Mouse (Mus musculus) brain, embryonic 14.5 days (tissue): ENCODE measurements around the gene Tbc1d7. TPM values are rescaled to one million over a fixed set of nuclear protein-coding genes. Genes with fewer than 3 reads are reported as not detected.

Experiments used
- DNase-seq: peaks from one replicate; pipeline ENCODE4 v3.0.0-alpha.2; 2011; ENCODE audit warnings: low read depth
- CTCF ChIP-seq: fragments of 200-500 bp; IDR thresholded peaks from 2 replicates; pipeline ENCODE4 v1.5.1; 2012; ENCODE audit warnings: inconsistent platforms, mild to moderate bottlenecking, moderate library complexity, borderline replicate concordance; ENCODE audit not compliant: insufficient read depth, insufficient read length; ENCODE audit errors: extremely low read depth
- POLR2A ChIP-seq: fragments of 200-500 bp; IDR thresholded peaks from 2 replicates; pipeline ENCODE4 v1.6.1; 2012; ENCODE audit warnings: mild to moderate bottlenecking, inconsistent platforms, borderline replicate concordance; ENCODE audit not compliant: poor library complexity, insufficient read depth, insufficient read length, severe bottlenecking; ENCODE audit errors: extremely low read depth
- polyA plus RNA-seq: library from polyadenylated mRNA; depleted of rRNA; stranded (reverse); fragments of >200 nt; gene quantifications from 2 replicates; pipeline ENCODE4 v1.2.3, GENCODE M21; 2012; rRNA removed

Gene Tbc1d7
- polyA plus RNA-seq, 1 experiment: 46.2 TPM

DNA sequence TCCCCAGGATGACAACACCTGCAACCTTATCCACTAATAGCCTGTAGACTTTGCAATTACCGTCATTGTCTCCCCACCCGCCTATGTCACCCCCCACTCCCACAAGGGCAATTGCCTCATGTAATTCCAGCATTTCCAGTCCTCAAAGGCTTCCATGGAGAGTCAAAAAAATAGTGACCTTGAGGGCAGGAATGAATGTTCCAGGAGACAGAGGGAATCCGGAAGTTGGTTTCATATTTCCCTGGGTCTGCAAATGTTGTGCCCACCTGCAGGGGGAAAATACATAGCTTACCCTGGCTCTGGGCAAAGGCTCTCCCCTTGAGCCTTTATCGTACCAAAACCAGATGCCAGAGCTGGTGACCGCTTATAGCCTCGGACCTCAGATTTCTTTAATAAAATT, 41.1 kb downstream of the Tbc1d7 start:
- TF ChIP-seq CTCF (no peak), POLR2A (no peak)
- DNase-seq: no peak

DNA sequence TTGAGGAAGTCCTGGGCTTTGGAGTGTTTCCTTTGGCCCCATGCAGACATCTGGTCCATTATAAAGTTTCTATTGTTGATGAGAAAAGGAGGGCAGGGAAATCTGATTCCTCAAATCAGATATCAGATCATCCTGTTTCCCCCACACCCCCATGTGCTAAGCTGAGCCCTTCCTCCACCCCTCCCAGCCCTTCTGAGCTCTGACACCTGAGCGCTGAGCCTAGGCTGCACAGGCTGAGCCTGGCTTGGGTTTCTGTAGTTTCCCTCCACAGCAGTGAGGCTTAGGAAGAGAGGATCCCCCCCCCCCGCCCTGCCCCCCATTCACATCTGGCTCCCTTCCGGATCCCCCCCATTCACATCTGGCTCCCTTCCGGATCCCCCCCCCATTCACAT, 46.6 kb downstream of the Tbc1d7 start:
- DNase-seq: no peak
- TF ChIP-seq POLR2A (no peak), CTCF (no peak)

GRCm38 (mm10) chr13:43123895-43124682, 47.2 kb downstream of the Tbc1d7 start:
- no peak for DNase-seq
- no peak for TF ChIP-seq POLR2A
- no peak for TF ChIP-seq CTCF

DNA sequence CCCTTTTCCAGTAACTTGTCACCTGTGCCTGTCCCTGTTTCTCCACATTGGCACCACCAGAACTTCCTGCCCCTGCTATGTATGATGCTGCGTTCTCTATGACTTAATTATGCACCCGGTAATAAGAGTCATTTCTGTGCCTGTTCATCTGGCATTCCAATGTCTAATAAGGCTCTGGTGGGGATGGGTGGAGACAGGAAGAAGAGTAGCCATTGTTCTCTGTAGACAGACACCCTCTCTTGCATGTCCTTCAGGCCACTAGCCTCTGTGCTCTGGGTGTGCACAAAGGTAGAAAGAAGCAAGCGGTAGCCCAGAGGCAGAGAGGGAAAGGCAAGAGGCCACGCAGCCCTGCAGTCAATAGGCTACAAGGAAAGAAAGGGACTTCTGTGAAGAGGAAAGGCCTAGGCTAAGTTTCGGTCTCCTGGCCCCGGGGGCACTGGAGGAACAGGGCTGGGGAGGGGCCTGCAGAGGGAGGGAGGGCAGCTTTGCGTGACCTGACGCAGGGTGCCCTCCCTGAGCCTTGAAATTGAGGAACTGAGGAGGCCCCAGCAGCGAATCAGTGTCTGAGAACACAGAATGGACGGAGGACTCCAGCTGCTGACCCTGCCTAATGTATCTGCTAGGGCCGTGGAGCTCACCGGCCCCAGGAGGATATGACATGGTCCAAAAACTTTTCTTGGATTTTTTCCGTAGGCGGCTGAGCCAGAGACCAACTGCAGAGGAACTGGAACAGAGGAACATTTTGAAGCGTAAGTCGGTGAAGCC, 48.8 kb downstream of the Tbc1d7 start:
- DNase-seq: no peak
- no peak for TF ChIP-seq CTCF
- TF ChIP-seq POLR2A: no peak

DNA sequence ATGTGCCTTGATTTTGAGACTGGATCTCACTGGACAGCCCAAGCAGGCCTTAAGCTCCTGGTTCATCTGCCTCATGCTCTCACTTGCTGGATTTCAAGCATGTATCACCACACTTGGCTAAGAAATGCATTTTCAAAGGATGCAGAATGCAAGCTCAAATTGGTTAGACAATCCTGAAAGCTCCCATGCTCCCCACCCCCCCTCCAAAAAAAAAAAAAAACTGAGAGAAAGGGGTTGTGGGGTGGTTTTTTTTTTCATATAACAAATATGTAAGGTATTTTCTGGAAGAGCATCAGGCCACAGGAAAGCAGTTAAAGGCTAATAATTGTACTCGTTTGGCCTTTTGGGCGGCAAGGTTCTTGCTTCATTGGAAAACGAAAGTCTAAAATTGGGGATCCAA, 58.2 kb downstream of the Tbc1d7 start:
- no peak for DNase-seq
- TF ChIP-seq POLR2A (no peak), CTCF (no peak)

GRCm38 (mm10) chr13:43112707-43113106, 58.6 kb downstream of the Tbc1d7 start:
- TF ChIP-seq POLR2A (no peak), CTCF (no peak)
- DNase-seq: no peak

DNA sequence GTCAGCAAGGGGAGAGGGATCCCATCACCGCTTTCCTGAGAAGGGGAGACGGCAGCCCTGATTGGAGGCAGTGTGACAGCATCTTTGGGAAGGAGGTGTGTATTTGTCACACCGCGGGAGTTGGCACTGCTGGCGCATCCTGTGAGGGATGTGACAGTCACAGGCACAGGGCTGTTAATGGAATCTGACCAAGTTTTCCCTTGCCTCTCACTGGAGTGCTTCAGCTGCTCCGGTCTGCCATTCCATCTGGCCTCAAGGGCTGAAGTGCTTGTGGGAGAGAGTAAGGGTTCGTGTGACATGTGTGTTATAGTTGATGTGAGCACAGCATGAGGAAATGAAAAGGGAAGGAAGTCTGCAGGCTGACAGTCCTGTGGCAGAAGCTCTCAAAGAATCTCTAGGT, 59.0 kb downstream of the Tbc1d7 start:
- peak; percentile 87 for DNase-seq
- TF ChIP-seq CTCF: no peak
- TF ChIP-seq POLR2A: no peak

DNA sequence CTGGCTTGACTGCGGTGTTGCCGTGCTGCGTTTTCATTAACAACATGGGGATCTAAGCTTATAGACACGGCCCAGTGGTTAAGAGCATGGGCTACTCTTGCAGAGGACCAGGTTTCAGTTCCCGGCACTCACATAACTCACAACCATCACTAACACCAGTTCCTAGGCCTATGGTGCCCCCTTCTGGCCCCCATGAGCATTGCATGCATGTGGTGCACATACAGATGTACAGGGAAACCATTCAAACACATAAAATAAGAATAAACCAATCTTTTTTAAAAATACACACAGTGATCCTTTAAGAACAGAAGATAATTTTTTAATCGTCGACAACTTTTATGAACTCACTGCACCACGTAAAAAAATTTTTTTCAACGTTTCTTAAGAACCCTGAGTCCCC, 66.8 kb downstream of the Tbc1d7 start:
- TF ChIP-seq POLR2A (no peak), CTCF (no peak)
- no peak for DNase-seq

DNA sequence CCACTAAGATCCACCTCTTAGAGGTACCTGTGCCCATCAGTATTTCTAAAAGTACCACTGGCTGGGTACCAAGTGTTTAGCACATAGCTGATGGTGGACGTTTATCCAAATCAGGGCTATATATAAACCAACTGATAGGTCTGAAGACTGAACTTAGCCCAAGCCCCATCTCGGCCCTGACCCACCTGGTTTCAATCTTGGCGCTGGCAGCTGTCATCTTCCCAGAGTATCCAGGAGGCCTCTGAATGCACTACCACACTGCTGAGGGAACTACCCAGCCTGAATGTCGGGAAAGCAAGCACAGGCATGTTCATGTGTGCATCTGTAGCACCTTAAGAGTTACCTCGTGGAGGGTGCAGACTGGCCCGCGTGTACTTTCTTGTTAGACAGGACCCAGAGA, 68.4 kb downstream of the Tbc1d7 start:
- TF ChIP-seq CTCF (no peak), POLR2A (no peak)
- no peak for DNase-seq

Other genes starting within 250 kb of the Tbc1d7 start
- 5.6 and 9.8 TPM in 2 replicates for gene Gfod1, start 132.7 kb upstream of the Tbc1d7 start, polyA plus RNA-seq
- gene Sirt5, start 194.0 kb upstream of the Tbc1d7 start, polyA plus RNA-seq: 21.3 and 24.0 TPM in 2 replicates
- 94.7 and 102 TPM in 2 replicates for gene Nol7, start 226.9 kb upstream of the Tbc1d7 start, polyA plus RNA-seq